Mouse (Mus musculus): ENCODE measurements around the gene Rtl8a. TPM values are rescaled to one million over a fixed set of nuclear protein-coding genes. Genes with fewer than 3 reads are reported as not detected.
"Not testable (repeated sequence)": the region's sequence is repeated elsewhere in the genome, so short reads cannot be mapped to it uniquely, and the experiment has no call there.

The Rtl8a gene
- 91.9 and 93.6 TPM in 2 replicates for polyA plus RNA-seq (2015; fragmentation: Nextera tagmentation; extraction: Ambion mirVana)

- not testable (repeated sequence) for H3K9ac ChIP-seq (ENCODE audit: low read length)
Observed at GRCm38 (mm10) chrX:53642980-53643961, at the start of gene Rtl8a. Gene Rtl8a (minus strand): TSS chrX:53643682.

DNA sequence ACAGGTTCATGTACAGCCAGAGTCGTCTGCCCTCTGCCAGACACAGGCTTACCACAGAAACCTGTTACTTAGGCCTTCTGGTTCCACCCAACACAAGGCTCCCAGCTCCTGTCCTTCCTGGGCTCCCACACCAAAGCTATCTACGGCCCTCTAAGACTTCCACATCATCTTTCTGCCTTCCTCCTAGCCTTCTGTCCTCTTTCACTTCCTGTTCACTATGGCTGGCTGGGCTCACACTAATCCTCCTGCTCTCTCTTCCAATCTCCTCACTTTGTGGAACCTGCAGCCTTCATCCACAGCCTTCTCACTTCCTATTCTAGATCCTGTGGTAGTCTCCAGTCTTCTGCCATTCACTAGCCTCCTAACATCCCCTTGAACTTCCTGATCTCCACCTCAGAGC is 49.7 kb upstream of the Rtl8a start:
- ATAC-seq (ENCODE audit: low read depth), result no peak
- Histone ChIP-seq H3K4me1 (replicated peaks; ENCODE audit: control insufficient read depth, insufficient read depth, low read length) (no peaks in the 10 kb centered on the region), H3K36me3 (ENCODE audit: control insufficient read depth, insufficient read depth, low read length) (no peaks in the 10 kb centered on the region), H3K4me3 (ENCODE audit: low read length) (no peak overlapping the region), H3K9me3 (ENCODE audit: control insufficient read depth, low read length) (no peaks in the 10 kb centered on the region), H3K27ac (ENCODE audit: low read length) (no peak overlapping the region), H3K4me2 (ENCODE audit: low read depth, low read length) (no peak overlapping the region), H3K9ac (ENCODE audit: low read length) (no peak overlapping the region), H3K27me3 (ENCODE audit: control insufficient read depth, insufficient read depth, low read depth, low read length) (no peaks in the 10 kb centered on the region)
- WGBS, result 61% methylated on average over 2 of the region's 2 CpGs

More at GRCm38 (mm10) chrX:53642980-53643961, at the start of gene Rtl8a:
- Histone ChIP-seq H3K4me2 (ENCODE audit: low read depth, low read length) (peak within 1 kb of the TSS; percentile 42), H3K4me3 (ENCODE audit: low read length) (peak within 1 kb of the TSS; percentile 45), H3K27ac (ENCODE audit: low read length) (peak within 1 kb of the TSS; percentile 48)
- H3K9me3 ChIP-seq (ENCODE audit: control insufficient read depth, low read length); H3K27me3 ChIP-seq (ENCODE audit: control insufficient read depth, insufficient read depth, low read depth, low read length); H3K4me1 ChIP-seq (replicated peaks; ENCODE audit: control insufficient read depth, insufficient read depth, low read length); H3K36me3 ChIP-seq (ENCODE audit: control insufficient read depth, insufficient read depth, low read length): not testable (repeated sequence)
- ATAC-seq (ENCODE audit: low read depth), result peak; percentile 94
- 11% methylated on average over 11 of the region's 50 CpGs for WGBS

GRCm38 (mm10) chrX:53692065-53692464 is 48.6 kb upstream of the Rtl8a start:
- H3K4me2 ChIP-seq (ENCODE audit: low read depth, low read length), result no peak overlapping the region
- WGBS, result 35% methylated on average over 2 of the region's 2 CpGs
- no peaks in the 10 kb centered on the region for H3K36me3 ChIP-seq (ENCODE audit: control insufficient read depth, insufficient read depth, low read length)
- H3K9ac ChIP-seq (ENCODE audit: low read length), result no peak overlapping the region
- no peak for ATAC-seq (ENCODE audit: low read depth)
- H3K9me3 ChIP-seq (ENCODE audit: control insufficient read depth, low read length), result no peaks in the 10 kb centered on the region
- no peak overlapping the region for H3K27ac ChIP-seq (ENCODE audit: low read length)
- H3K27me3 ChIP-seq (ENCODE audit: control insufficient read depth, insufficient read depth, low read depth, low read length), result no peaks in the 10 kb centered on the region
- H3K4me1 ChIP-seq (replicated peaks; ENCODE audit: control insufficient read depth, insufficient read depth, low read length), result no peaks in the 10 kb centered on the region
- no peak overlapping the region for H3K4me3 ChIP-seq (ENCODE audit: low read length)

DNA sequence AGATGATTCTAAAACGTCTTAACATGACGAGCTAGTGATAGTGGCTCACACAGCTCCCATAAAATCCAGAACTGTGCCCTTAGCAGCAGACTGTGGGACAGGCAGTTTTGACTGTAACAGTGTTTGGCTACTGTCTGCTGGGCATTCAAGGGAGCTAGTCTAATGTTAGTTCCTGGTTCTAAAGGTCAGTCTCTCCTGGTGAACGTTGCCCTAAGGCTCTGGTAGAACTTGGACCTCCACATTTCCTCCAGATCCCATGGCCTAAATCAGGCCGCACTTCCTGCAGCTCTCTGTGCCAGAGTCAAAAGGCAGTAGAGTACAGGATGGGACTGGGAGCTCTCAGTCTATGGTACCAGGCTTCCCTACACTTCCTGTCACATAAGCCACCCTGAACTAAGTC is 41.2 kb upstream of the Rtl8a start:
- WGBS, result 68% methylated on average over 2 of the region's 4 CpGs
- H3K27ac ChIP-seq (ENCODE audit: low read length); H3K9ac ChIP-seq (ENCODE audit: low read length); H3K4me3 ChIP-seq (ENCODE audit: low read length); H3K27me3 ChIP-seq (ENCODE audit: control insufficient read depth, insufficient read depth, low read depth, low read length); H3K9me3 ChIP-seq (ENCODE audit: control insufficient read depth, low read length); H3K4me2 ChIP-seq (ENCODE audit: low read depth, low read length); H3K4me1 ChIP-seq (replicated peaks; ENCODE audit: control insufficient read depth, insufficient read depth, low read length); H3K36me3 ChIP-seq (ENCODE audit: control insufficient read depth, insufficient read depth, low read length); ATAC-seq (ENCODE audit: low read depth): not testable (repeated sequence)

DNA sequence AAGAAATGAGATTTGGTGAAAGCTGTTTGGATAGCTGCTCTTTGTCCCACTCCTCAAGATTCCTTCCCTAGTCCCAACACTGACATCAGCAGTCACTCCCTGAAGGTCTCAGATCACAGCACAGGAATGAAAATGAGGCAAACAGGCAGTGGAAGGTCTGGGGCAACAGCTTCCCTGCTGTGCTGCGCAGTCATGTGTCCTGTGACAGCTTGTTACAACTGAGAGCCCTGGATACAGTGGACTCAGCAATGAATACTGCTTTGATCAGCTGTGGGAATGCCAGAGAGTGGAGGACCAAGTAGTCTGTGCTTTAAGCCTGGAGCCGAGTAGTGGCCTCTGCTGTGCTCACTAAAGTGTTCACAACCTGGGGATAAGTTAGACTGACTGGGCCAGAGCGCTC is 39.2 kb upstream of the Rtl8a start:
- not testable (repeated sequence) for H3K4me2 ChIP-seq (ENCODE audit: low read depth, low read length); H3K4me3 ChIP-seq (ENCODE audit: low read length); H3K9me3 ChIP-seq (ENCODE audit: control insufficient read depth, low read length); H3K9ac ChIP-seq (ENCODE audit: low read length); H3K27ac ChIP-seq (ENCODE audit: low read length); H3K36me3 ChIP-seq (ENCODE audit: control insufficient read depth, insufficient read depth, low read length); H3K4me1 ChIP-seq (replicated peaks; ENCODE audit: control insufficient read depth, insufficient read depth, low read length); ATAC-seq (ENCODE audit: low read depth); H3K27me3 ChIP-seq (ENCODE audit: control insufficient read depth, insufficient read depth, low read depth, low read length)
- 56% methylated on average over 2 of the region's 3 CpGs for WGBS

DNA sequence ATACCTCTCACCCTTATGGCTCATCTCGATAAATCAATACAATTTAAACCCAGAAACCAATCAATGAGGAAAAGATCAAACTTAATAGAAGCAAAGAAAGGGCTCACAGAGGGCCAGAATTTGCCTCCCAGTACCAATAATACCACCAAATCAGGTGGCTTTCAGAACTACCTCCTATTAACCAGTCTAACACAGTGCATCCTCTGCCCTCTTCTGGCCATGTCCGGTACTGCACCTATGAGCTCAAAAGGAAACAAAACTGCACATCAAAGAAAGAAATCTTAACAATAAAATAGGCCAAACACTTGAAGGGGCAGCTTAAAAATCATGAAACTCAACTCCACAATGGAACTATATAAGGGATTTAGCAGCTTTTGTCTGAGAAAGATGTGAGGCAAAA is 33.5 kb upstream of the Rtl8a start:
- H3K4me3 ChIP-seq (ENCODE audit: low read length), result not testable (repeated sequence)

DNA sequence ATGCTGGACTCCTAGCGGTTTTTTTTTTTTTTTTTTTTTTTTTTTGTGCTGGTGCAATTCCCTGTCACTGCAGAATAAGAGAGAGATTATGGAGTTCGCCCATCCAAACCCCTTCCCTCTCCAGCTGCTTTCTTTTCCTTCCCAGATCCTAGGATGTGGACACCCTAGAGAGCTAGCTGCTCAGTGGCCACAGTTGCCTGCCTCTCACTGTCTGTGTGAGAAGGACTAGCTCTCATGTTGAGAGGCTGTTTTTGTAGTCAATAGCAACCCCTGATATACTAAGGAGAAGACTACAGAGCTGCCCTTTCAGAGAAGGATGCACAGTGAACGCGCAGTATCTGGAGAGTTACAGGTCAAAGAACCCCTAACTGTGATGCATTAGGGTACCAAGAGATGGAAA is 27.2 kb upstream of the Rtl8a start:
- H3K4me1 ChIP-seq (replicated peaks; ENCODE audit: control insufficient read depth, insufficient read depth, low read length); H3K9me3 ChIP-seq (ENCODE audit: control insufficient read depth, low read length); H3K36me3 ChIP-seq (ENCODE audit: control insufficient read depth, insufficient read depth, low read length); H3K27me3 ChIP-seq (ENCODE audit: control insufficient read depth, insufficient read depth, low read depth, low read length): not testable (repeated sequence)
- WGBS, result 12% methylated on average over 3 of the region's 4 CpGs
- peak overlapping the region; percentile 46 for H3K27ac ChIP-seq (ENCODE audit: low read length)
- H3K4me3 ChIP-seq (ENCODE audit: low read length), result peak overlapping the region; percentile 43
- peak overlapping the region; percentile 41; the same call in 1 of the 2 replicates for H3K9ac ChIP-seq (ENCODE audit: low read length)
- peak overlapping the region; percentile 54 for H3K4me2 ChIP-seq (ENCODE audit: low read depth, low read length)
- ATAC-seq (ENCODE audit: low read depth), result peak; percentile 0; the same call in 1 of the 2 replicates

More for the DNA sequence above, 33.5 kb upstream of the Rtl8a start:
- not testable (repeated sequence) for H3K9me3 ChIP-seq (ENCODE audit: control insufficient read depth, low read length); H3K4me1 ChIP-seq (replicated peaks; ENCODE audit: control insufficient read depth, insufficient read depth, low read length); H3K36me3 ChIP-seq (ENCODE audit: control insufficient read depth, insufficient read depth, low read length); ATAC-seq (ENCODE audit: low read depth); H3K27me3 ChIP-seq (ENCODE audit: control insufficient read depth, insufficient read depth, low read depth, low read length); H3K27ac ChIP-seq (ENCODE audit: low read length); H3K4me2 ChIP-seq (ENCODE audit: low read depth, low read length); H3K9ac ChIP-seq (ENCODE audit: low read length)
- WGBS, result 25% methylated on average over 2 of the region's 2 CpGs

GRCm38 (mm10) chrX:53670294-53670693 is 26.8 kb upstream of the Rtl8a start, which contains the start of gene Rtl8b:
Gene Rtl8b (minus strand): TSS chrX:53670408.
- H3K9ac ChIP-seq (ENCODE audit: low read length), result peak within 1 kb of the TSS; percentile 41; the same call in 1 of the 2 replicates
- 15% methylated on average over 12 of the region's 15 CpGs for WGBS
- peak within 1 kb of the TSS; percentile 46 for H3K27ac ChIP-seq (ENCODE audit: low read length)
- no peaks in the 10 kb centered on the region for H3K9me3 ChIP-seq (ENCODE audit: control insufficient read depth, low read length)
- ATAC-seq (ENCODE audit: low read depth), result peak; percentile 95
- no peaks in the 10 kb centered on the region for H3K27me3 ChIP-seq (ENCODE audit: control insufficient read depth, insufficient read depth, low read depth, low read length)
- H3K4me2 ChIP-seq (ENCODE audit: low read depth, low read length), result peak within 1 kb of the TSS; percentile 54
- peak within 1 kb of the TSS; percentile 43 for H3K4me3 ChIP-seq (ENCODE audit: low read length)
- H3K36me3 ChIP-seq (ENCODE audit: control insufficient read depth, insufficient read depth, low read length), result no peaks in the 10 kb centered on the region
- H3K4me1 ChIP-seq (replicated peaks; ENCODE audit: control insufficient read depth, insufficient read depth, low read length), result no peaks in the 10 kb centered on the region

GRCm38 (mm10) chrX:53669557-53670270 is 26.2 kb upstream of the Rtl8a start:
- not testable (repeated sequence) for H3K9me3 ChIP-seq (ENCODE audit: control insufficient read depth, low read length); H3K36me3 ChIP-seq (ENCODE audit: control insufficient read depth, insufficient read depth, low read length); H3K27ac ChIP-seq (ENCODE audit: low read length); H3K9ac ChIP-seq (ENCODE audit: low read length); H3K4me1 ChIP-seq (replicated peaks; ENCODE audit: control insufficient read depth, insufficient read depth, low read length); H3K27me3 ChIP-seq (ENCODE audit: control insufficient read depth, insufficient read depth, low read depth, low read length)
- peak; percentile 66 for ATAC-seq (ENCODE audit: low read depth)
- H3K4me3 ChIP-seq (ENCODE audit: low read length), result peak overlapping the region; percentile 43
- H3K4me2 ChIP-seq (ENCODE audit: low read depth, low read length), result peak overlapping the region; percentile 25; the same call in 1 of the 2 replicates
- no CpG with 5 or more reads among the region's 36 CpGs for WGBS
